Mouse (Mus musculus) urinary bladder, postnatal 36 days (tissue): ENCODE measurements at regions not wholly inside any gene's neighbourhood (a gene's known extent, or its start where the extent isn't known, plus 50 kb on each side); places are given as distances from the start of the nearest gene placed in this dataset.
"Not testable (repeated sequence)": the region's sequence is repeated elsewhere in the genome, so short reads cannot be mapped to it uniquely, and the experiment has no call there.

Source experiments
- DNase-seq, 2 experiments: peaks; one replicate each; pipeline ENCODE4 v3.0.0; 2022; ENCODE audit warnings: low spot score in 2 of 2, mixed read lengths in 1 of 2

GRCm38 (mm10) chr14:104208040-104208816, 259.6 kb downstream of the Pou4f1 start:
- no peak for DNase-seq

- DNase-seq: no peak
Observed at GRCm38 (mm10) chr14:104206602-104207001, 261.2 kb downstream of the Pou4f1 start.

- DNase-seq: no peak
Observed at GRCm38 (mm10) chr14:104203239-104203986, 264.4 kb downstream of the Pou4f1 start.

GRCm38 (mm10) chr14:104193198-104193597, 274.6 kb downstream of the Pou4f1 start:
- DNase-seq: no peak

GRCm38 (mm10) chr14:104175122-104175521, 292.7 kb downstream of the Pou4f1 start:
- no peak for DNase-seq

- DNase-seq: no peak
Observed at GRCm38 (mm10) chr14:104146841-104147240, 302.6 kb upstream of the Ednrb start.

- no peak for DNase-seq
Observed at GRCm38 (mm10) chr14:104145395-104145794, 301.2 kb upstream of the Ednrb start.

- no peak for DNase-seq
Observed at GRCm38 (mm10) chr14:104114986-104115951, 271.1 kb upstream of the Ednrb start.

GRCm38 (mm10) chr14:104114182-104114581, 270.0 kb upstream of the Ednrb start:
- no peak for DNase-seq

- no peak for DNase-seq
Observed at GRCm38 (mm10) chr14:104113448-104113847, 269.2 kb upstream of the Ednrb start.

- no peak for DNase-seq
Observed at GRCm38 (mm10) chr14:104086381-104086780, 242.2 kb upstream of the Ednrb start.

- not testable (repeated sequence) for DNase-seq
Observed at GRCm38 (mm10) chr14:104064199-104064598, 220.0 kb upstream of the Ednrb start.

GRCm38 (mm10) chr14:104053697-104054096, 209.5 kb upstream of the Ednrb start:
- DNase-seq: no peak

GRCm38 (mm10) chr14:104038628-104039325, 194.6 kb upstream of the Ednrb start:
- DNase-seq: peak; percentile 30 to 33

- no peak for DNase-seq
Observed at GRCm38 (mm10) chr14:104033606-104034005, 189.4 kb upstream of the Ednrb start.

- no peak for DNase-seq
Observed at GRCm38 (mm10) chr14:104030784-104031470, 186.7 kb upstream of the Ednrb start.

GRCm38 (mm10) chr14:104029668-104030530, 185.7 kb upstream of the Ednrb start:
- DNase-seq: no peak

GRCm38 (mm10) chr14:104027900-104028285, 183.7 kb upstream of the Ednrb start:
- no peak for DNase-seq

- DNase-seq: peak in 1 of 2 experiments; percentile 28
Observed at GRCm38 (mm10) chr14:104027077-104027899, 183.1 kb upstream of the Ednrb start.
